Mouse (Mus musculus) heart, embryonic 16.5 days (tissue): ENCODE data around the gene Vwa8. TPM values are rescaled to one million over a fixed set of nuclear protein-coding genes. Genes with fewer than 3 reads are reported as not detected.

Experiments used
- ATAC-seq: fragments of 200-750 bp; cut with Nextera tagmentation; replicated peaks from 2 replicates; pipeline ENCODE4 v1.8.0; 2017; ENCODE audit warnings: moderate number of reproducible peaks; ENCODE audit not compliant: insufficient read depth, low FRiP score; ENCODE audit errors: extremely low read depth
- H3K27ac ChIP-seq: fragments of 300-500 bp; sonication (generic); 2 replicates; pipeline ENCODE4 v1.5.1; 2014; ENCODE audit warnings: mild to moderate bottlenecking, low read length, control low read depth, moderate library complexity
- H3K27me3 ChIP-seq: fragments of 300-500 bp; sonication (generic); 2 replicates; pipeline ENCODE4 v1.6.1; 2014; ENCODE audit warnings: low read length, mixed read lengths; ENCODE audit not compliant: control insufficient read depth, insufficient read depth
- H3K36me3 ChIP-seq: fragments of 300-500 bp; sonication (generic); 2 replicates; pipeline ENCODE4 v1.6.1; 2014; ENCODE audit not compliant: control insufficient read depth, insufficient read depth
- H3K4me1 ChIP-seq: fragments of 300-500 bp; sonication (generic); 2 replicates; pipeline ENCODE4 v1.6.1; 2014; ENCODE audit warnings: low read length, mixed read lengths; ENCODE audit not compliant: control insufficient read depth, insufficient read depth
- H3K4me2 ChIP-seq: fragments of 300-500 bp; sonication (generic); 2 replicates; pipeline ENCODE4 v1.6.1; 2014; ENCODE audit warnings: low read depth, mild to moderate bottlenecking, control low read depth, low read length
- H3K4me3 ChIP-seq: fragments of 300-500 bp; sonication (generic); 2 replicates; pipeline ENCODE4 v1.5.1; 2014; ENCODE audit warnings: mild to moderate bottlenecking, control low read depth, low read length
- H3K9ac ChIP-seq: fragments of 300-500 bp; sonication (generic); 2 replicates; pipeline ENCODE4 v1.6.1; 2014; ENCODE audit warnings: low read length, control low read depth
- H3K9me3 ChIP-seq: fragments of 300-500 bp; sonication (generic); replicated peaks from 2 replicates; pipeline ENCODE4 v1.6.1; 2016; ENCODE audit warnings: low read length; ENCODE audit not compliant: control insufficient read depth
- WGBS: fragments of 180-500 bp; shearing (Covaris S2); extraction: QIAGEN DNeasy Blood & Tissue Kit; methylation state at CpG from one replicate; pipeline ENCODE4 v1.1.7; 2014; 5-methylcytosine and 5-hydroxymethylcytosine counted together
- polyA plus RNA-seq: library from polyadenylated mRNA; unstranded; fragments of >200 nt; fragmentation: Nextera tagmentation; extraction: Ambion mirVana; gene quantifications from 2 replicates; pipeline ENCODE4 v1.2.1, GENCODE M21; 2015

The Vwa8 gene
- polyA plus RNA-seq, 1 experiment from 2014 or later, result 16.9 TPM

GRCm38 (mm10) chr14:79178247-79178646, 329.4 kb downstream of the Vwa8 start:
- H3K4me1 ChIP-seq, result peaks cover 18% of the 10 kb centered on the region
- peaks cover 11% of the 10 kb centered on the region for H3K36me3 ChIP-seq
- no peak overlapping the region for H3K4me2 ChIP-seq
- H3K27ac ChIP-seq, result peak overlapping the region; percentile 69
- peaks cover 5% of the 10 kb centered on the region; the same call in 1 of the 2 replicates for H3K9me3 ChIP-seq
- no peaks in the 10 kb centered on the region for H3K27me3 ChIP-seq
- no peak overlapping the region for H3K9ac ChIP-seq
- H3K4me3 ChIP-seq, result no peak overlapping the region
- WGBS, result 69% methylated on average over 9 of the region's 9 CpGs
- 0 out of 2 replicates have a peak, but pooled peaks have one; percentile 3 for ATAC-seq

GRCm38 (mm10) chr14:79180078-79180730, 331.4 kb downstream of the Vwa8 start:
- Histone ChIP-seq H3K27me3 (no peaks in the 10 kb centered on the region), H3K4me3 (no peak overlapping the region), H3K4me2 (no peak overlapping the region), H3K36me3 (peaks cover 4% of the 10 kb centered on the region), H3K9me3 (peaks cover 5% of the 10 kb centered on the region; the same call in 1 of the 2 replicates), H3K27ac (peak overlapping the region; percentile 68), H3K9ac (no peak overlapping the region), H3K4me1 (peaks cover 18% of the 10 kb centered on the region)
- WGBS, result 60% methylated on average over 12 of the region's 12 CpGs
- peak; percentile 38 for ATAC-seq

GRCm38 (mm10) chr14:79181748-79182147, 332.9 kb downstream of the Vwa8 start:
- WGBS, result 93% methylated on average over 8 of the region's 8 CpGs
- H3K9ac ChIP-seq, result no peak overlapping the region
- H3K27ac ChIP-seq, result no peak overlapping the region
- no peak overlapping the region for H3K4me3 ChIP-seq
- H3K27me3 ChIP-seq, result no peaks in the 10 kb centered on the region
- H3K4me1 ChIP-seq, result peaks cover 18% of the 10 kb centered on the region
- peaks cover 5% of the 10 kb centered on the region; the same call in 1 of the 2 replicates for H3K36me3 ChIP-seq
- peaks cover 5% of the 10 kb centered on the region for H3K9me3 ChIP-seq
- ATAC-seq, result no peak
- no peak overlapping the region for H3K4me2 ChIP-seq

GRCm38 (mm10) chr14:79182801-79183200, 333.9 kb downstream of the Vwa8 start:
- Histone ChIP-seq H3K4me2 (no peak overlapping the region), H3K9ac (no peak overlapping the region), H3K27me3 (no peaks in the 10 kb centered on the region), H3K9me3 (peaks cover 5% of the 10 kb centered on the region), H3K36me3 (peaks cover 5% of the 10 kb centered on the region; the same call in 1 of the 2 replicates), H3K4me3 (no peak overlapping the region), H3K27ac (no peak overlapping the region), H3K4me1 (peaks cover 13% of the 10 kb centered on the region)
- no peak for ATAC-seq
- WGBS, result 93% methylated on average over 15 of the region's 15 CpGs

GRCm38 (mm10) chr14:79183261-79183660, 334.4 kb downstream of the Vwa8 start:
- H3K4me1 ChIP-seq, result peaks cover 8% of the 10 kb centered on the region
- H3K9ac ChIP-seq, result no peak overlapping the region
- no peak for ATAC-seq
- no peak overlapping the region for H3K4me2 ChIP-seq
- peaks cover 5% of the 10 kb centered on the region; the same call in 1 of the 2 replicates for H3K36me3 ChIP-seq
- peaks cover 5% of the 10 kb centered on the region for H3K9me3 ChIP-seq
- no peaks in the 10 kb centered on the region for H3K27me3 ChIP-seq
- 73% methylated on average over 7 of the region's 7 CpGs for WGBS
- H3K4me3 ChIP-seq, result no peak overlapping the region
- H3K27ac ChIP-seq, result no peak overlapping the region; the same call in 1 of the 2 replicates

- Histone ChIP-seq H3K9ac (no peak overlapping the region), H3K4me3 (no peak overlapping the region), H3K4me1 (peaks cover 3% of the 10 kb centered on the region), H3K27ac (peak overlapping the region; percentile 10; the same call in 1 of the 2 replicates), H3K36me3 (peaks cover 5% of the 10 kb centered on the region; the same call in 1 of the 2 replicates), H3K4me2 (no peak overlapping the region), H3K9me3 (peaks cover 5% of the 10 kb centered on the region), H3K27me3 (no peaks in the 10 kb centered on the region)
- 69% methylated on average over 10 of the region's 10 CpGs for WGBS
- ATAC-seq, result no peak
Observed at GRCm38 (mm10) chr14:79184071-79184470, 335.2 kb downstream of the Vwa8 start.

- H3K27ac ChIP-seq, result no peak overlapping the region
- H3K4me2 ChIP-seq, result no peak overlapping the region
- WGBS, result 68% methylated on average over 11 of the region's 11 CpGs
- H3K4me1 ChIP-seq, result no peaks in the 10 kb centered on the region
- no peak overlapping the region for H3K9ac ChIP-seq
- H3K36me3 ChIP-seq, result peaks cover 5% of the 10 kb centered on the region; the same call in 1 of the 2 replicates
- ATAC-seq, result no peak
- H3K27me3 ChIP-seq, result no peaks in the 10 kb centered on the region
- no peak overlapping the region for H3K4me3 ChIP-seq
- peaks cover 5% of the 10 kb centered on the region for H3K9me3 ChIP-seq
Observed at GRCm38 (mm10) chr14:79185018-79185685, 336.3 kb downstream of the Vwa8 start.

GRCm38 (mm10) chr14:79186976-79187375, 338.1 kb downstream of the Vwa8 start:
- no peak for ATAC-seq
- no peak overlapping the region for H3K27ac ChIP-seq
- H3K4me1 ChIP-seq, result no peaks in the 10 kb centered on the region
- H3K27me3 ChIP-seq, result no peaks in the 10 kb centered on the region
- H3K4me2 ChIP-seq, result no peak overlapping the region
- peaks cover 5% of the 10 kb centered on the region for H3K9me3 ChIP-seq
- H3K36me3 ChIP-seq, result peaks cover 5% of the 10 kb centered on the region; the same call in 1 of the 2 replicates
- 91% methylated on average over 1 of the region's 1 CpGs for WGBS
- no peak overlapping the region for H3K9ac ChIP-seq
- H3K4me3 ChIP-seq, result no peak overlapping the region

- Histone ChIP-seq H3K9me3 (no peaks in the 10 kb centered on the region), H3K4me2 (no peak overlapping the region), H3K9ac (no peak overlapping the region), H3K27ac (no peak overlapping the region), H3K27me3 (no peaks in the 10 kb centered on the region), H3K4me3 (no peak overlapping the region), H3K36me3 (no peaks in the 10 kb centered on the region), H3K4me1 (no peaks in the 10 kb centered on the region; the same call in 1 of the 2 replicates)
- 69% methylated on average over 3 of the region's 3 CpGs for WGBS
- no peak for ATAC-seq
Observed at GRCm38 (mm10) chr14:79196711-79197110, 347.9 kb downstream of the Vwa8 start.
